Mouse (Mus musculus): ENCODE measurements around the gene G6pc. TPM values are rescaled to one million over a fixed set of nuclear protein-coding genes. Genes with fewer than 3 reads are reported as not detected.

The G6pc gene
- polyA plus RNA-seq, 1 experiment from 2014 or later, result not detected

- Histone ChIP-seq H3K27ac (ENCODE audit: low read depth, low read length) (peak within 1 kb of the TSS; percentile 31), H3K27me3 (ENCODE audit: control insufficient read depth, insufficient read depth, low read length) (no peaks in the 10 kb centered on the region), H3K9me3 (ENCODE audit: control insufficient read depth, low read length) (no peaks in the 10 kb centered on the region), H3K9ac (ENCODE audit: low read length) (peak within 1 kb of the TSS; percentile 92), H3K4me2 (ENCODE audit: low read depth, low read length, severe bottlenecking) (peak within 1 kb of the TSS; percentile 86), H3K36me3 (ENCODE audit: control insufficient read depth, insufficient read depth, low read length) (no peaks in the 10 kb centered on the region), H3K4me3 (ENCODE audit: low read depth, low read length) (peak within 1 kb of the TSS; percentile 82), H3K4me1 (replicated peaks; ENCODE audit: control insufficient read depth, insufficient read depth, low read length) (peaks cover 3% of the 10 kb centered on the region)
- ATAC-seq (replicated peaks; ENCODE audit: low FRiP score), result peak; percentile 72
- WGBS, result under 1% methylated on average over 45 of the region's 45 CpGs
- DNase-seq (ENCODE audit: low spot score), result peak; percentile 92
These were observed 49.9 kb downstream of the G6pc start, which contains the start of gene Aarsd1 for GRCm38 (mm10) chr11:101417101-101417855. Gene Aarsd1 (minus strand): TSS chr11:101417615.

- Histone ChIP-seq H3K4me3 (ENCODE audit: low read depth, low read length) (no peak overlapping the region), H3K9me3 (ENCODE audit: control insufficient read depth, low read length) (no peaks in the 10 kb centered on the region), H3K27ac (ENCODE audit: low read depth, low read length) (no peak overlapping the region), H3K36me3 (ENCODE audit: control insufficient read depth, insufficient read depth, low read length) (no peaks in the 10 kb centered on the region), H3K27me3 (ENCODE audit: control insufficient read depth, insufficient read depth, low read length) (no peaks in the 10 kb centered on the region), H3K4me1 (replicated peaks; ENCODE audit: control insufficient read depth, insufficient read depth, low read length) (peaks cover 3% of the 10 kb centered on the region), H3K9ac (ENCODE audit: low read length) (no peak overlapping the region), H3K4me2 (ENCODE audit: low read depth, low read length, severe bottlenecking) (no peak overlapping the region)
- no peak for DNase-seq (ENCODE audit: low spot score)
- 62% methylated on average over 6 of the region's 6 CpGs for WGBS
- ATAC-seq (replicated peaks; ENCODE audit: low FRiP score), result no peak
These were observed 51.6 kb downstream of the G6pc start for GRCm38 (mm10) chr11:101418991-101419390.

- peaks cover 3% of the 10 kb centered on the region for H3K4me1 ChIP-seq (replicated peaks; ENCODE audit: control insufficient read depth, insufficient read depth, low read length)
- no peak overlapping the region for H3K4me3 ChIP-seq (ENCODE audit: low read depth, low read length)
- no peaks in the 10 kb centered on the region for H3K36me3 ChIP-seq (ENCODE audit: control insufficient read depth, insufficient read depth, low read length)
- no peaks in the 10 kb centered on the region for H3K27me3 ChIP-seq (ENCODE audit: control insufficient read depth, insufficient read depth, low read length)
- 14% methylated on average over 3 of the region's 3 CpGs for WGBS
- H3K27ac ChIP-seq (ENCODE audit: low read depth, low read length), result no peak overlapping the region
- H3K4me2 ChIP-seq (ENCODE audit: low read depth, low read length, severe bottlenecking), result no peak overlapping the region
- no peaks in the 10 kb centered on the region for H3K9me3 ChIP-seq (ENCODE audit: control insufficient read depth, low read length)
- DNase-seq (ENCODE audit: low spot score) (no peak), ATAC-seq (replicated peaks; ENCODE audit: low FRiP score) (no peak)
- no peak overlapping the region for H3K9ac ChIP-seq (ENCODE audit: low read length)
These were observed 52.2 kb downstream of the G6pc start for GRCm38 (mm10) chr11:101419610-101420009.

GRCm38 (mm10) chr11:101420148-101420547 lies 52.8 kb downstream of the G6pc start:
- Histone ChIP-seq H3K4me3 (ENCODE audit: low read depth, low read length) (no peak overlapping the region), H3K36me3 (ENCODE audit: control insufficient read depth, insufficient read depth, low read length) (no peaks in the 10 kb centered on the region), H3K4me2 (ENCODE audit: low read depth, low read length, severe bottlenecking) (no peak overlapping the region), H3K27me3 (ENCODE audit: control insufficient read depth, insufficient read depth, low read length) (no peaks in the 10 kb centered on the region), H3K27ac (ENCODE audit: low read depth, low read length) (no peak overlapping the region), H3K4me1 (replicated peaks; ENCODE audit: control insufficient read depth, insufficient read depth, low read length) (peaks cover 3% of the 10 kb centered on the region), H3K9me3 (ENCODE audit: control insufficient read depth, low read length) (no peaks in the 10 kb centered on the region), H3K9ac (ENCODE audit: low read length) (no peak overlapping the region)
- DNase-seq (ENCODE audit: low spot score), result no peak
- WGBS, result 83% methylated on average over 5 of the region's 5 CpGs
- ATAC-seq (replicated peaks; ENCODE audit: low FRiP score), result no peak

GRCm38 (mm10) chr11:101424105-101424851 lies 56.9 kb downstream of the G6pc start, which contains the start of gene Gm27029:
Gene Gm27029 (minus strand): TSS chr11:101424796.
- peaks cover 7% of the 10 kb centered on the region; the same call in 1 of the 2 replicates for H3K4me1 ChIP-seq (replicated peaks; ENCODE audit: control insufficient read depth, insufficient read depth, low read length)
- 5% methylated on average over 23 of the region's 23 CpGs for WGBS
- peak within 1 kb of the TSS; percentile 95 for H3K4me3 ChIP-seq (ENCODE audit: low read depth, low read length)
- H3K36me3 ChIP-seq (ENCODE audit: control insufficient read depth, insufficient read depth, low read length), result no peaks in the 10 kb centered on the region
- H3K27ac ChIP-seq (ENCODE audit: low read depth, low read length), result peak within 1 kb of the TSS; percentile 8
- peak; percentile 49 for DNase-seq (ENCODE audit: low spot score)
- no peaks in the 10 kb centered on the region for H3K27me3 ChIP-seq (ENCODE audit: control insufficient read depth, insufficient read depth, low read length)
- 0 out of 2 replicates have a peak, but pooled peaks have one; percentile 37 for ATAC-seq (replicated peaks; ENCODE audit: low FRiP score)
- H3K4me2 ChIP-seq (ENCODE audit: low read depth, low read length, severe bottlenecking), result peak within 1 kb of the TSS; percentile 84
- H3K9ac ChIP-seq (ENCODE audit: low read length), result peak within 1 kb of the TSS; percentile 78
- H3K9me3 ChIP-seq (ENCODE audit: control insufficient read depth, low read length), result no peaks in the 10 kb centered on the region

GRCm38 (mm10) chr11:101424925-101425813 lies 57.8 kb downstream of the G6pc start, which contains the start of the genes Rundc1 and Ptges3l:
Gene Rundc1 (plus strand): TSS chr11:101425085.
Gene Ptges3l (minus strand): TSS chr11:101425333.
- H3K9ac ChIP-seq (ENCODE audit: low read length), result peak within 1 kb of the TSS; percentile 78
- no peaks in the 10 kb centered on the region for H3K27me3 ChIP-seq (ENCODE audit: control insufficient read depth, insufficient read depth, low read length)
- peak within 1 kb of the TSS; percentile 95 for H3K4me3 ChIP-seq (ENCODE audit: low read depth, low read length)
- H3K4me1 ChIP-seq (replicated peaks; ENCODE audit: control insufficient read depth, insufficient read depth, low read length), result peaks cover 7% of the 10 kb centered on the region; the same call in 1 of the 2 replicates
- H3K36me3 ChIP-seq (ENCODE audit: control insufficient read depth, insufficient read depth, low read length), result peaks cover 4% of the 10 kb centered on the region; the same call in 1 of the 2 replicates
- ATAC-seq (replicated peaks; ENCODE audit: low FRiP score), result peak; percentile 95
- DNase-seq (ENCODE audit: low spot score), result peak; percentile 99
- no peaks in the 10 kb centered on the region for H3K9me3 ChIP-seq (ENCODE audit: control insufficient read depth, low read length)
- H3K27ac ChIP-seq (ENCODE audit: low read depth, low read length), result peak within 1 kb of the TSS; percentile 8
- WGBS, result under 1% methylated on average over 80 of the region's 81 CpGs
- peak within 1 kb of the TSS; percentile 84 for H3K4me2 ChIP-seq (ENCODE audit: low read depth, low read length, severe bottlenecking)

GRCm38 (mm10) chr11:101426165-101426564 lies 58.8 kb downstream of the G6pc start:
- Histone ChIP-seq H3K4me3 (ENCODE audit: low read depth, low read length) (peak overlapping the region; percentile 95), H3K27ac (ENCODE audit: low read depth, low read length) (no peak overlapping the region), H3K4me2 (ENCODE audit: low read depth, low read length, severe bottlenecking) (peak overlapping the region; percentile 84), H3K9me3 (ENCODE audit: control insufficient read depth, low read length) (no peaks in the 10 kb centered on the region), H3K9ac (ENCODE audit: low read length) (peak overlapping the region; percentile 78), H3K27me3 (ENCODE audit: control insufficient read depth, insufficient read depth, low read length) (no peaks in the 10 kb centered on the region), H3K4me1 (replicated peaks; ENCODE audit: control insufficient read depth, insufficient read depth, low read length) (peaks cover 7% of the 10 kb centered on the region; the same call in 1 of the 2 replicates), H3K36me3 (ENCODE audit: control insufficient read depth, insufficient read depth, low read length) (peaks cover 4% of the 10 kb centered on the region; the same call in 1 of the 2 replicates)
- WGBS, result 72% methylated on average over 8 of the region's 8 CpGs
- DNase-seq (ENCODE audit: low spot score) (no peak), ATAC-seq (replicated peaks; ENCODE audit: low FRiP score) (no peak)

Measured in forebrain, embryonic 11.5 days (tissue).